Mouse (Mus musculus): ENCODE data around the gene Slc6a6. TPM values are rescaled to one million over a fixed set of nuclear protein-coding genes. Genes with fewer than 3 reads are reported as not detected.

Gene Slc6a6
- total and polyA plus RNA-seq, 3 experiments, result 54.6 to 90.0 TPM; not detected in 1

- H3K4me1 ChIP-seq (ENCODE audit: control insufficient read depth in 1 of 2, insufficient read depth in 2 of 2, low read length in 2 of 2), result no peaks in the 10 kb centered on the region
- no peaks in the 10 kb centered on the region for H3K9me3 ChIP-seq (replicated peaks; ENCODE audit: insufficient read depth, low read length)
- no peak for DNase-seq (ENCODE audit: low read depth, low spot score)
- H3K4me3 ChIP-seq (ENCODE audit: control insufficient read depth in 1 of 2, insufficient read depth in 1 of 2, low read depth in 2 of 2, low read length in 2 of 2), result no peak overlapping the region
- H3K36me3 ChIP-seq (ENCODE audit: control insufficient read depth in 1 of 2, insufficient read depth in 2 of 2, low read length in 2 of 2), result no peaks in the 10 kb centered on the region
- TF ChIP-seq MYB (IDR thresholded peaks at IDR 0.05; ENCODE audit: low read depth, low read length) (no peak), POLR2AphosphoS5 (IDR thresholded peaks at IDR 0.05; ENCODE audit: borderline replicate concordance, low read depth, low read length) (no peak), ETS1 (IDR thresholded peaks at IDR 0.05; ENCODE audit: low read depth, low read length) (no peak), USF2 (IDR thresholded peaks at IDR 0.05; ENCODE audit: borderline replicate concordance in 1 of 2, insufficient read depth in 1 of 2, low read depth in 1 of 2, low read length in 2 of 2) (no peak), UBTF (IDR thresholded peaks at IDR 0.05; ENCODE audit: borderline replicate concordance, insufficient read depth, low read depth, low read length) (no peak), NRF1 (IDR thresholded peaks at IDR 0.05; ENCODE audit: insufficient read depth, low read depth, low read length, poor library complexity, severe bottlenecking) (no peak), POLR2A (IDR thresholded peaks at IDR 0.05; ENCODE audit: control insufficient read depth in 1 of 2, insufficient read depth in 1 of 2, low read depth in 1 of 2, low read length in 2 of 2, poor library complexity in 1 of 2) (no peak), TAL1 (IDR thresholded peaks at IDR 0.05; ENCODE audit: low read length) (no peak), EP300 (IDR thresholded peaks at IDR 0.05; ENCODE audit: low read depth in 1 of 2, low read length in 2 of 2) (no peak), JUND (IDR thresholded peaks at IDR 0.05; ENCODE audit: low read depth, low read length) (no peak)
- H3K79me2 ChIP-seq (ENCODE audit: control insufficient read depth, insufficient read depth, low read length, poor library complexity), result no peaks in the 10 kb centered on the region
- H3K27me3 ChIP-seq (ENCODE audit: control insufficient read depth in 1 of 2, insufficient read depth in 2 of 2, low read length in 2 of 2), result no peaks in the 10 kb centered on the region; a peak in 1 of 4 replicates
- H3K27ac ChIP-seq (ENCODE audit: control insufficient read depth, low read depth, low read length), result no peak overlapping the region
- H3K9ac ChIP-seq (ENCODE audit: control insufficient read depth, low read depth, low read length, poor library complexity, severe bottlenecking), result no peak overlapping the region
These were observed 23.9 kb upstream of the Slc6a6 start for GRCm38 (mm10) chr6:91659841-91660509.

DNA sequence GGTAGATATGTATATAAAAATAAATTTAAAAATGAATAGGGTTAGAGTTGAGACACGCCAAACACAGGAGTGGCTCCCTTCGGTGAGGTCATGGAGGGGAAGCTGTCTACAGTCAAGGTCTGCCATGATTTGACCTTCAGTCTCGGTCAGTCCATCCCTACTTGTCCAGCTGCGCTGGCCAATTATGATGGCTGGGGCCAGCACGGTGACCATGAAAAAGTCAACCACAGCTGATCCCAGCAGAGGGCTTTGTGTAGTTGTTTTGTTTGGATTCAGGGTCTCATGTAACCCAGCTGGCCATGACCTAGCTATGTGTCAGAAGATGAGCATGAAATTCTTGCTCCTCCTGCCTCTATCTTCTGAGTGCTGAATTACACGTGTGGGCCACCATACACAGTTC is 21.6 kb upstream of the Slc6a6 start:
- H3K9ac ChIP-seq (ENCODE audit: control insufficient read depth, low read depth, low read length, poor library complexity, severe bottlenecking), result no peak overlapping the region
- H3K4me3 ChIP-seq (ENCODE audit: control insufficient read depth in 1 of 2, insufficient read depth in 1 of 2, low read depth in 2 of 2, low read length in 2 of 2), result no peak overlapping the region
- peaks cover 0 to 7% of the 10 kb centered on the region in 2 experiments; a peak in 2 of 4 replicates for H3K36me3 ChIP-seq (ENCODE audit: control insufficient read depth in 1 of 2, insufficient read depth in 2 of 2, low read length in 2 of 2)
- DNase-seq (ENCODE audit: low read depth, low spot score), result no peak
- peaks cover 0 to 10% of the 10 kb centered on the region in 2 experiments; a peak in 2 of 4 replicates for H3K4me1 ChIP-seq (ENCODE audit: control insufficient read depth in 1 of 2, insufficient read depth in 2 of 2, low read length in 2 of 2)
- no peaks in the 10 kb centered on the region for H3K9me3 ChIP-seq (replicated peaks; ENCODE audit: insufficient read depth, low read length)
- no peaks in the 10 kb centered on the region; a peak in 1 of 4 replicates for H3K27me3 ChIP-seq (ENCODE audit: control insufficient read depth in 1 of 2, insufficient read depth in 2 of 2, low read length in 2 of 2)
- TF ChIP-seq POLR2AphosphoS5 (IDR thresholded peaks at IDR 0.05; ENCODE audit: borderline replicate concordance, low read depth, low read length) (no peak), MAX (IDR thresholded peaks at IDR 0.05; ENCODE audit: low read length) (no peak), MYC (IDR thresholded peaks at IDR 0.05; ENCODE audit: low read depth, low read length) (no peak), POLR2AphosphoS2 (IDR thresholded peaks at IDR 0.05; ENCODE audit: low read length) (no peak), TAL1 (IDR thresholded peaks at IDR 0.05; ENCODE audit: low read length) (no peak), TCF12 (IDR thresholded peaks at IDR 0.05; ENCODE audit: low read depth, low read length) (no peak), RCOR1 (IDR thresholded peaks at IDR 0.05; ENCODE audit: low read depth, low read length) (no peak), JUND (IDR thresholded peaks at IDR 0.05; ENCODE audit: low read depth, low read length) (no peak), GABPA (IDR thresholded peaks at IDR 0.05; ENCODE audit: low read depth, low read length) (no peak), GATA1 (IDR thresholded peaks at IDR 0.05; ENCODE audit: low read depth, low read length) (no peak), NELFE (IDR thresholded peaks at IDR 0.05; ENCODE audit: low read depth, low read length) (no peak), MAFK (IDR thresholded peaks at IDR 0.05; ENCODE audit: borderline replicate concordance, low read depth, low read length) (no peak), SIN3A (IDR thresholded peaks at IDR 0.05; ENCODE audit: low read length) (no peak), ZMIZ1 (IDR thresholded peaks at IDR 0.05; ENCODE audit: low read depth, low read length) (no peak)
- no peaks in the 10 kb centered on the region for H3K79me2 ChIP-seq (ENCODE audit: control insufficient read depth, insufficient read depth, low read length, poor library complexity)
- no peak overlapping the region for H3K27ac ChIP-seq (ENCODE audit: control insufficient read depth, low read depth, low read length)
